Mouse (Mus musculus) yolk sac, embryonic 10.5 days (tissue): ENCODE measurements at regions not wholly inside any gene's neighbourhood (a gene's known extent, or its start where the extent isn't known, plus 50 kb on each side); places are given as distances from the start of the nearest gene placed in this dataset.
"Not testable (repeated sequence)": the region's sequence is repeated elsewhere in the genome, so short reads cannot be mapped to it uniquely, and the experiment has no call there.

Experiments
- DNase-seq: peaks from one replicate; pipeline ENCODE4 v3.0.0-alpha.2; 2017; ENCODE audit warnings: low spot score

DNA sequence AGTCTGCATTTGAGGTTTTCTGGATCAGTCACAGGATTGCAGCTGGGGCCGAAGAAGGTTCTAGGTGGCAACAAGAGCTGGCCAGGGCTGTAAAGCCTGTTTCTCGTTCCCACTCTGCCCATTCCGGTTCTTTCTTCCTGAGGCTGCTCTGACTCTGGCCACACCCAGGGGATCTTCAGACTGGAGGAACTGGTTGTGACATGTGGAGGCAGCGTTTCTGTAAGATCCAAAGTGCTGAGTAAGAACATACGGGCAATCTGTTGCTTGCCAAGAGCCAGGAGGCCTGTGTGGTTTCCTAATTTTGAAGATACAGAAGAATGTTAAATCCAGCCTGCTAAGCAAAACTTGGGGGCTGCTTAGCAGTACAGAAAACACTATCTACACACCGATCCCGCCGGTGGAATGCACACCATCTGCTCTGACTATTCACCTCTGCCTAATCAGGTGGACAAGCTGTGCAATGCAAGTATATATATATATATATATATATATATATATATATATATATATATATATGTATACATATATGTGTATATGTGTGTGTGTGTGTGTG lies 99.3 kb upstream of the Bmp2k start:
- no peak for DNase-seq

DNA sequence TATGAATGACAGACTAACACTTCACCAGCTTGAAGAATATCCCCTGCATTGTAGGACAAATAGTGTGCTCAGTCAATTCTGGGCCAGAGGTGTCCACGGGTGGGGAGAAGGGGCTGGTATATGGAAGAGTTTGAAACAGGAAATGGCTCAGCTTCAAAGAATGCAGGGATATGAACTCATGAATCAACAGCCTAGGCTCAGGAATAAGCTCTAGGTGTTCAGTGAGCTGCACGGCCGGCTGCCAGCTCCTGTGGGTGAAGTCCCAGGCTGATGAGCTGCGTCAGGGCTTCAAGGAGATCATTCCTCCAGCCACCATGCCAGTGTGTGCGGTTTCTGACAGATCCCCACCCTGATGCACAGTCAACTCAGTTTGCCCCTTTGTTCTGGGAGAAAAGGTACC lies 98.8 kb upstream of the Bmp2k start:
- DNase-seq = no peak

DNA sequence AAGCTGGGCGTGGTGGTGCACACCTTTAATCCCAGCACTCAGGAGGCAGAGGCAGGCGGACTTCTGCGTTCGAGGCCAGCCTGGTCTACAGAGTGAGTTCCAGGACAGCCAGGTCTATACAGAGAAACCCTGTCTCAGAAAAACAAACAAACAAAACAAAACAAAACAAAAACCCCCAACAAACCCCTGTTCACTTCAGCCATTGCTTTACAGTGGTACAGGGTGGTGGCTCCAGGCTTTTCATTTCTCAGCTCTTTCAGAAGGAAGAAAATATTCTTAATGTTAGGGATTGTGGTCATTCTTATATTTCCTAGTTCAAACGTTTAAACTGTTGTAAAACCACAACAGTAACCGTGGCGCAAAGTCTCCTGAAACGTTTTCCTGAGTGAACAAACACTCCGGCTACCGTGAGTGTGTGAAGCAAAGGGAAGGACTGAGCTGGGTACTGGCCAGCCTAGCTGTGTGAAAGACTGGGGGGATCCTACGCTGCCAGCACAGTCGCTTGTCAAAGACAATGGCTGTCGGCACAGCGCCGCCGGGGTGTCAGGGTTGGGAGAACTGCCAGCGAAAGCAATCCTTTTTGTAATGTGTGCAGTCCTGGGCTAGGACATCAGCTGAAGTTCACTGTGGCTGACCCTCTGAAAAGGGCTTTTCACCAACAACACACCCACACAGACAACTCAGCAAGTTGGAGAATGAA lies 91.8 kb upstream of the Bmp2k start:
- DNase-seq = no peak

- DNase-seq = not testable (repeated sequence)
Observed at GRCm38 (mm10) chr5:96908371-96908770, 89.1 kb upstream of the Bmp2k start.

GRCm38 (mm10) chr5:96909218-96909617 lies 88.3 kb upstream of the Bmp2k start:
- no peak for DNase-seq

- no peak for DNase-seq
Observed at GRCm38 (mm10) chr5:96911550-96912253, 85.8 kb upstream of the Bmp2k start.

DNA sequence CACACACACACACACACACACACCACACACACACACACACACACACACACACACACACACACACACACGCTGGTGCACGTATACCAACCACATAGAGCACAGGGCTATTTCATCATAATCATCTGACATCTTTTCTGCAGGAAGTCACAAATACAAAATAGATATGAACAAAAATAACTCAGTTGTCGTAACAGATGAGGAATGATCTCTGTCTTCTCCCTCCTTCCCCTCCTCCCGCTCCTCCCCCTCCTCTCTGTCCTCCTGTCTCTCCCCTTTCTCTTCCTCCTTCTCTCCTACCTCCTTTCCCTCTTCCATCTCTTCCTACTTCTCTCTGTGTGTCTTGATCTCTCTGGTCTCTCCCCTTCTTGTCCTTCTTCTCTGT lies 85.2 kb upstream of the Bmp2k start:
- DNase-seq = no peak

GRCm38 (mm10) chr5:96912781-96913180 lies 84.7 kb upstream of the Bmp2k start:
- DNase-seq = no peak

- no peak for DNase-seq
Observed at GRCm38 (mm10) chr5:96913711-96914110, 83.8 kb upstream of the Bmp2k start.

DNA sequence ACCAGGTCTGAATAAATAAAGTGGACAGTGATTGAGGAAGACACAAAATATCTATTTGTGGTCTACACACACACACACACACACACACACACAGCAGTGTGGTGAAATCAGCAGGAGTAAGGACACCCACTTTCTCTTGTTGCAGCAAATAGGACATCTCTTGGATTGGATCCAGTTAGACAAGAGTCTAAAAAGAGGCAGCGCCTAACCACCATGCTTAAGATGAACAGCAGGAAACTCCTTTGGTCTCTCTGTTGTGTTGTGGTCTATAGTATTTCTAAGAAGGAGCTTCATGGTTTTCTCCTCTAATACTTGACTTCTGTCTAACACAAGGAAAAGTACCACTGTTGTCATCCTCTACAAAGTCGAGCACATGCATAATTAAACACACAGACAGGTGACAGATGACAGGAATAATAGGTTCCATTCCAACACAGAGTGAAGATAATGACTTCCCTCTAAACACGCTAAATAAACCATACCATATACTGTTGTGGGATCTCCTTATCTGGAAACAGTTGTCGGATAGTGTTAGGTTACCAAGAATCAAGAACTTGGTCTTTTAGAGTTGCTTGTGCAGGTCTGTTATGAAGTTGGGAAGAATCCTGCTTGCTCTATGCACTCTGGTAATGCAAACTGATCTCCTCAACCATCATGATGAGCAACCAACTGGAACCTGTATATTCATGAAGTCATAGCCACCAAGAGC lies 82.6 kb upstream of the Bmp2k start:
- DNase-seq = no peak

DNA sequence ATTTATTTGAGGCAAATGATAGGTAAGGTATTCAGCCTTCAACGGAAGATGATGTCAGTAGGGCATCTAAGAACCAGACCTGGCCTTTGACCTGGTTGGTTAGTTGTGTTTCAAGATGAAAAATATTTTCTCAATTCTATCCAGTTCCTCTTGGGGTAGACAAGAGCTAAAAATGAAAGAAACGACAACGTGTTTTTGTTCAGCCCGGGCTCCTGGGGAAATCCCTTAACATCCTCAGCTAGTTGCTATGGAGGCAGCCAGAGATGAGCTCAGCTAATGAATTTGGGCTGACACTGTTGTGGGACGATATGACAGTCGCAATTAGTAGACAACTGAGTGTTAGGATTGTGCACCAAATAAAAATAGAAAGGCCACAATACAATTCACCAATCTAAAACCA lies 80.6 kb upstream of the Bmp2k start:
- no peak for DNase-seq

DNA sequence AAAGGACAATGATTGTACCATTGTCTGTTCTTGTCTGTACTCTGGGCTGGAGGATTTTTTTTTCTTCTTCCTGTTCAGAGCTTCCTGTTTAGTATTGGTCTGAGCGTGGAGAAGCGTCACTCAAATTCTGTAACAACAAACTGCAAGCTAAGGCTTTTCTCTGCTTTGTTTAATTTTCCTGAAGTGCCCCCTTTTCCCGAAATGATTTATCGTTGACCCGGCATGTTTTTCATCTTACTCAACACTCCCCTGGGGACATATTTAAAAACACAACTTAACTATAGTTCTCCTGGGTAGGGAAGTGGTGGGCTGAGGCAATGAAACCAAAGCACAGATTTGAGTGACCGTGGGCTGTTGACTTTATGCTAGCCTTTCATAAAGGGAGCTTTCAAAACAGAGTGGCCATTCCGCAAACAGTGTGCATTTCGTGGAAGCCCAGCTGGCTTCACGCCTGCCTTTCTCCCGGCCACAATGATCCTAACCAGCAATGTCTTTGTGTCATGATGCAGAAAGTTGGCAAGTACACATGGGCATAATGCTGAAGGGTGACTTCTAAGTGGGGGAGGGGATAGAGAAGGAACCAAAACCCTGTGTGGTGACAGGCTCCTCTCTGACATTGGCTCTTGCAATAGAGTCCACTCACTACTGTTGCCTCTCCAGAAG lies 79.8 kb upstream of the Bmp2k start:
- DNase-seq = no peak

DNA sequence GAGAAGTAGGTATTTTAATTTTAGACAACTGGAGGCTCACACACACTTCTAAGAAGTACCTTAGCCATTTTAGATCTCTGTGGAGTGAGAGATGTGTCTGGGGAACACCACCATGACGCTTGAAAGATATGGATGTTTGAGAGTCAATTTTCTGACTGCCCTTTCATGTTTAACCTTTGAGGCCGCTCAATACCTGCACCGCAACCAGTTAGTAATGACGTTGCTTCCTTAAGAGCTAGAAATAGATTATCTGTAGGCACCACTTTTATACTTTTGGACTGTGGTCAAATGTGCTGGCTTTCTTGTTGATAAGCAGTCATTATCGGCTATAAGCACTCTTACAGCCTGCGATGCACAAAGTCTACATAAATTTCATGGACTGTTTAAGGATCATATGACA lies 78.3 kb upstream of the Bmp2k start:
- no peak for DNase-seq

DNA sequence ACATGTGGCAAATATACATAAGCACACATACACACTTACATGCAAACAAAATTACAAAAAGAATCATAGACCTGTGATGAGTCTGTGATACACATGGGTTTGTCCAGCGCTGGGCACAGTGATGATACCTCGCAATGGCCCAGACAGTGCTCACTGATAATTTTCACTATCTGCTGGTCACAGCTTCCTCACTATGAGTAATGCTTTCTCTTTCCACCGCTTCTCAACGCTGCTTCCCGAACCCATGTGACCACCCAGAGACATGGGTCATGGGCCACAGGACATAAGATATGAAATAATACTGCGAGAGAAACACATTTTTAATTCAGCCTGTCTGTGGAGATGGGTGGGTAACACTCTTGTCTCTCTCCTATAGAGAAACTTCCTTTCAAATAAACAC lies 76.5 kb upstream of the Bmp2k start:
- DNase-seq = no peak

GRCm38 (mm10) chr5:96921511-96921910 lies 76.0 kb upstream of the Bmp2k start:
- no peak for DNase-seq

- peak; percentile 78 for DNase-seq
Observed at GRCm38 (mm10) chr5:96921973-96922715, 75.3 kb upstream of the Bmp2k start.

DNA sequence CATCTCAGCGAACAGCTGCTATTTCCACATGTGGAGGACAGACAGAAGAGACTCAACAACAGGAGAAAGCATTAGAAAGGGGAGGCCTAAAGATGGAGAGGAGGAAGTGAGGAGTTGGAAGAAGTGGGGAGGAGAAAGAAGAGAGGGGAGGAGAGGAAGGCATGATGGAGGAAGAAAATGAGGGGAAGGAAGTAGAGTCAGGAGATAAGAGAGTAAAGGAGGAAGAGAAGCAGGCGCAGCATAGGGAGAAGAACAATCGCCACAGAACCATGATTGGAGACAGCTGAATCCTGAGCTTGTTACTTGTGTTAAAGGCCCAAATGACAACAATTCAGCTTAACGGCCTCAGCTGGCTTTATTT lies 74.8 kb upstream of the Bmp2k start:
- DNase-seq = no peak

GRCm38 (mm10) chr5:96923526-96923925 lies 74.0 kb upstream of the Bmp2k start:
- no peak for DNase-seq

DNA sequence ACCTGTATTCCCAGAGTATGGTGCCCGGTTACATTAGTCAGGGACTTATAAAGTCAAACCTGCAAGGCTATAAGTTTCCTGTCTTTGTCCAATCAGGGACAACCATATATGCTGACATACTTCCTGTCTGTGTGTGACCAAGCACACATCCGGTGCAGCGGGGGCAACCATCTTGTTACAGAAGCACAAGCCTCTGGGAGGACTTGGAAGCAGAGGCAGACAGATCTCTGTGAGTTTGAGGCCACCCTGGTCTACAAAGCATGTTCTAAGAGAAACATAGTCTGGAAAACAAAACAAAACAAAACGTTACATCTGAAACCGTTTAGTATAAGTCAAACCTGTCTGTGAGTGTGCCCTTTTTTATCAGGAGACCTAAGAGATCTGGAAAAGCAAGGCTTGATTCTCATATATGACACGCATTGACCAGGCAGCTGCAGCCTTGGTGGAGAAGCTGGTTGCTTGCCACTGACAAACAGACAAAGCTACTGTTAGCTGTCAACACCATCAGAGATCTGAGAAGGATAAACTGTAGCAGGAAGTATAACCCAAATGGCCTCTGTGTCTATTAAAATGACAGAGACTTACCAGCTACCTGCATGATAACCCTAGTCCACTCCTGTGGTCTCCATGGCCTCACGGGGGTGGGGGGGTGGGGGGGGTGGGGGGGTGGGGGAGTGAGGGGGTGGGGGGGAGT lies 72.6 kb upstream of the Bmp2k start:
- no peak for DNase-seq

DNA sequence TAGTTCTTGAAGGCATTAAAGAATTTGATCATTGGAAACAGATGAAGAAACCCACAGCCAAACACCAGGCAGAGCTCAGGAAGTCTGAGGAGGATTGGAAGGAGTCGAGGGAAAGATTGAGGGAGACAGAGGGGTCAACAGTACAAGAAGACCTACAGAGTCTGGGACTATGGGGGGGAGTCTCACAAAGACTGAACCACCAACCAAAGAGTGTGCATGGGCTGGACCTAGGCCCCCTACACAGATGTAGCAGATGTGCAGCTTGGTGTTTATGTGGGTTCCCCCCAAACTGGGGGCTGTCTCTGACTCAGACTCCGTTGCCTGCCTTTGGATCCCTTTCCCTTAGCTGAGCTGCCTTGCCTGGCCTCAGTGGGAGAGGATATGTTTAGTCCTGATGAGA lies 71.5 kb upstream of the Bmp2k start:
- no peak for DNase-seq

GRCm38 (mm10) chr5:96931091-96931490 lies 66.4 kb upstream of the Bmp2k start:
- no peak for DNase-seq
